11 mouse cellular contexts compared by ENCODE assay signal in the genomic region with DNA sequence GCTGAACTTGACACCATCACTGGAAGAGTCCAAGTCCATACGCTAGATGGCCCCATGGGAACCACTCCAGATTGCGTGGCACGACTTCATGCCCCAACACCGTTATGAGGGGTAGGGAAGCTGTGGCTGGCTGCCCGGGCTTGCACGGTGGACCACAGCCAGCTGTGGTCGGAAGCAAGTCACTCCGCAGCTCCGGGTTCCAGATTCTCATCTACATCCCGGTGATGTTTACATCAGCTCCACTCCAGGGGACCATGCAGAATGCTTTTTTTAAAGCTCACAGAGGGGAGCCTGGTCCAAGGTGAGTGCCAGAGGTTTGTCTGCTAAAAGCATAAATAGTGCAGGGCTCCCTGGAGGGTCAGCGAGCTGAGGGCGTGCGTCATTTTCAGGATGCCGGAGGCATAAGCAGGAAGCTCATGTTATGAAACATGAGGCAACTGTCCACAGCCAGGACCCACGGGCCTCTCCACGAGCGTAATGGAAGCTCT. TPM values are rescaled to one million over a fixed set of nuclear protein-coding genes. Genes with fewer than 3 reads are reported as not detected.
A peak's percentile ranks its signal among the peaks of the same experiment; 100 is the strongest.
DNase-seq lines count a peak whose midpoint lies in the region; ATAC-seq lines count a peak whose summit lies in the region.
"Had no signal": no experiment of that assay in that cellular context is flagged by ENCODE, and none has a peak within 500 bp of the region (broad histone marks: within the 10 kb centered on the region; RNA-seq: fewer than 3 reads in every experiment).

No protein-coding gene starts in this region.

- H3K9ac ChIP-seq in heart, embryonic 11.5 days (ENCODE audit: low read depth, low read length) = no peak overlapping the region
- H3K9ac ChIP-seq: hindbrain, embryonic 15.5 days; liver, embryonic 14.5 days had no signal

- no peaks in the 10 kb centered on the region for H3K9me3 ChIP-seq in heart, embryonic 11.5 days (replicated peaks; ENCODE audit: control insufficient read depth, low read length)
- H3K9me3 ChIP-seq: hindbrain, embryonic 15.5 days had no signal

- H3K4me1 ChIP-seq in heart, embryonic 11.5 days (ENCODE audit: control insufficient read depth, insufficient read depth, low read length) = peaks cover 3% of the 10 kb centered on the region; the same call in 1 of the 2 replicates
- H3K4me1 ChIP-seq: hindbrain, embryonic 15.5 days had no signal

- intact Hi-C loops in heart, postnatal 10 days (cut with DNase I) = no loop called here

- no peak for ATAC-seq in heart, embryonic 11.5 days (replicated peaks; ENCODE audit: insufficient number of reproducible peaks, low FRiP score, low TSS enrichment)
- peak; percentile 47 to 54 for ATAC-seq in hematopoietic stem cell, adult 5-6 weeks (replicated peaks in 1 of 2; ENCODE audit: insufficient read depth in 1 of 2, low FRiP score in 2 of 2, low TSS enrichment in 1 of 2, low read depth in 1 of 2, poor library complexity in 2 of 2, severe bottlenecking in 2 of 2)
- no peak for ATAC-seq in inflammation-experienced regulatory T-cells, adult 6 months

- WGBS in heart, embryonic 11.5 days (ENCODE audit: insufficient replicate concordance) = 78% methylated on average over 17 of the region's 17 CpGs

- H3K27me3 ChIP-seq in heart, embryonic 11.5 days (ENCODE audit: control insufficient read depth, insufficient read depth, low read length) = peaks cover 2% of the 10 kb centered on the region; the same call in 1 of the 2 replicates
- H3K27me3 ChIP-seq: hindbrain, embryonic 15.5 days had no signal

- no peak overlapping the region for H3K4me3 ChIP-seq in heart, embryonic 11.5 days (ENCODE audit: low read depth, low read length)
- H3K4me3 ChIP-seq: hindbrain, embryonic 15.5 days had no signal

- H3K27ac ChIP-seq in heart, embryonic 11.5 days (ENCODE audit: low read depth, low read length) = no peak overlapping the region
- H3K27ac ChIP-seq: hindbrain, embryonic 15.5 days; liver, embryonic 14.5 days had no signal

- H3K4me2 ChIP-seq in heart, embryonic 11.5 days = no peak overlapping the region
- H3K4me2 ChIP-seq: hindbrain, embryonic 15.5 days had no signal

- H3K36me3 ChIP-seq in heart, embryonic 11.5 days (ENCODE audit: control insufficient read depth, insufficient read depth, low read length) = no peaks in the 10 kb centered on the region
- H3K36me3 ChIP-seq: hindbrain, embryonic 15.5 days had no signal

- DNase-seq in heart, postnatal 10 days = peak; percentile 25 to 32
- DNase-seq in NIH3T3 (ENCODE audit: low read depth) = peak; percentile 75
- peak; percentile 67 for DNase-seq in lung, postnatal 14 days
- no peak for DNase-seq in cerebellum, adult 8-10 months
- DNase-seq in spleen, postnatal 14 days (ENCODE audit: low spot score in 2 of 2) = no peak
- DNase-seq: retina, postnatal 1 day had no signal

RNA-seq across cellular contexts. Expression of a gene that starts 55.4 kb away (rescaled TPM):
- under 1 TPM; 0.12 TPM for total RNA-seq in heart, postnatal 10 days (2021)
- polyA plus RNA-seq in heart, embryonic 11.5 days (2014; fragmentation: Nextera tagmentation; extraction: Ambion mirVana) = 0.04 and 0.20 TPM in 2 replicates
- total RNA-seq in hematopoietic stem cell, adult 5-6 weeks (2017) = 0.10 and 1.1 TPM in 2 replicates
- polyA plus RNA-seq in inflammation-experienced regulatory T-cells, adult 6 months (2017; shearing (Covaris generic)) = under 1 TPM; 0.11 to 0.73 (median 0.60) TPM

Comparison
In these comparisons a context has a peak if more than half of its experiments do, and no peak if none do; other contexts are left out.
1. DNase-seq: peak in heart, postnatal 10 days (2 of 2), NIH3T3 (single experiment) and lung, postnatal 14 days (single experiment); none in cerebellum, adult 8-10 months (single experiment) and spleen, postnatal 14 days (0 of 2).
2. ATAC-seq: peak in hematopoietic stem cell, adult 5-6 weeks (2 of 2); none in heart, embryonic 11.5 days (single experiment) and inflammation-experienced regulatory T-cells, adult 6 months (single experiment).